Mouse (Mus musculus): Measurements from ENCODE around the gene Brf1.

GRCm38 (mm10) chr12:112938366-112938765 is 62.1 kb downstream of the Brf1 start:
- TF ChIP-seq POLR2A (IDR thresholded peaks at IDR 0.05; ENCODE audit: borderline replicate concordance, low read depth, low read length), result no peak
- TF ChIP-seq CTCF (IDR thresholded peaks at IDR 0.05; ENCODE audit: low read depth, low read length), result no peak

Data from bone marrow macrophage, adult 2 months (primary cell).